Comparison of ENCODE assay signal across 9 mouse cellular contexts in the genomic region with DNA sequence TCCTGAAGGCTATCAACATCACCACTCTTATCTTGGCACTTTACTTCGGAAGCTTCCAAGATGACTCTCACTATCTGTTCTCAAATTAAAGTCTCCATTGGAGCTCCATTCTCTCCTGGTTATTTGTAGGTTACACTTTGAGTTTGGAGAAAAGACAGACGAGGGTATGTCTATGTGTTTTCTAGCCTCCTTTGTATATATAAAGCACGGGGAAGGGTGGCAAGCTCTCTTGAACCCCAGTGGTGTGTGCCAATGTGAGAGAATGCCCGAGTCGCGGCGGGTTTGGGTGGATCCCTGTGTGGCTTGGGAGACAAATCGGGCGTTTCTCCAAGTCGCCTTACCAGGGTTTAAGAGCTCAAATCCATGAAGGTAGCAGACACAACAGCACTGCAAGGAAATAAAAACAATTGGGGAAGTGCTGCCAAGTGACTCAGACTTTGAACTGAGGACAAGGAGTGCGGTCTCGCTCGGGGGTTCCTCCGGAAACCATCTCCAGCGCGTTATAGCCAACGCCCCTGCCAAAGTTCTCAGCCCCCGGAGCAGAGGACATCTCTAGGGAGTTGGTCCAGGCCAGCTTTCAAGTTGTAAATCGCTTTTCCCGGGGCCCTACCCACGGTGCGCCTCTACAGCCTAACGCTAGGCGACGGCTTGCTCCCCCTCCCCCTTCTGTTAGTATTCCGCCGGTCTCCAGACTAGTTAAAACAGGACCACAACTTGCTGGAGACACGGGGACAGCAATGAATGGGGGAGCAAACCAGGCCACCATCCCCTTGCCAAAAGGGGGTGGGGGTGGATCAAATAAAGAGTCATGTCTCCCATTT. TPM values are rescaled to one million over a fixed set of nuclear protein-coding genes. Genes with fewer than 3 reads are reported as not detected.
DNase-seq lines count a peak whose midpoint lies in the region; ATAC-seq lines count a peak whose summit lies in the region.
"Had no signal": no experiment of that assay in that cellular context is flagged by ENCODE, and none has a peak within 500 bp of the region (broad histone marks: within the 10 kb centered on the region; RNA-seq: fewer than 3 reads in every experiment).

No protein-coding gene starts in this region.

- no peaks in the 10 kb centered on the region for H3K9me3 ChIP-seq in embryonic facial prominence, embryonic 10.5 days
- H3K9me3 ChIP-seq in intestine, embryonic 16.5 days (ENCODE audit: control insufficient read depth, low read length) = no peaks in the 10 kb centered on the region
- H3K9me3 ChIP-seq in limb, embryonic 11.5 days (ENCODE audit: control insufficient read depth, low read length) = no peaks in the 10 kb centered on the region
- H3K9me3 ChIP-seq in midbrain, embryonic 12.5 days = no peaks in the 10 kb centered on the region
- H3K9me3 ChIP-seq in stomach, embryonic 16.5 days (replicated peaks; ENCODE audit: control insufficient read depth, low read length) = no peaks in the 10 kb centered on the region

- ATAC-seq in intestine, embryonic 16.5 days = peak; percentile 23; the same call in 1 of the 2 replicates
- ATAC-seq in limb, embryonic 11.5 days (ENCODE audit: insufficient number of reproducible peaks, low FRiP score, low TSS enrichment, low read depth) = no peak
- ATAC-seq in midbrain, embryonic 12.5 days (ENCODE audit: low FRiP score, low read depth) = peak; percentile 17
- no peak for ATAC-seq in stomach, embryonic 16.5 days (ENCODE audit: insufficient read depth, low FRiP score)

- peaks cover 60% of the 10 kb centered on the region for H3K4me1 ChIP-seq in embryonic facial prominence, embryonic 10.5 days
- H3K4me1 ChIP-seq in intestine, embryonic 16.5 days (ENCODE audit: control insufficient read depth, insufficient read depth, low read length) = peaks cover 13% of the 10 kb centered on the region
- peaks cover 27% of the 10 kb centered on the region for H3K4me1 ChIP-seq in limb, embryonic 11.5 days (ENCODE audit: control insufficient read depth, insufficient read depth, low read length)
- H3K4me1 ChIP-seq in midbrain, embryonic 12.5 days = peaks cover 39% of the 10 kb centered on the region
- peaks cover 8% of the 10 kb centered on the region; the same call in 1 of the 2 replicates for H3K4me1 ChIP-seq in stomach, embryonic 16.5 days (ENCODE audit: control insufficient read depth, insufficient read depth, low read length)

- peak overlapping the region; percentile 95 for H3K27ac ChIP-seq in embryonic facial prominence, embryonic 10.5 days (replicated peaks)
- H3K27ac ChIP-seq in intestine, embryonic 16.5 days (ENCODE audit: low read length) = no peak overlapping the region
- no peak overlapping the region for H3K27ac ChIP-seq in limb, embryonic 11.5 days (replicated peaks; ENCODE audit: low read depth, low read length)
- no peak overlapping the region for H3K27ac ChIP-seq in midbrain, embryonic 12.5 days (replicated peaks)
- H3K27ac ChIP-seq in stomach, embryonic 16.5 days (ENCODE audit: low read length) = peak overlapping the region; percentile 51

- peak overlapping the region; percentile 85 for H3K4me3 ChIP-seq in embryonic facial prominence, embryonic 10.5 days
- peak overlapping the region; percentile 62 for H3K4me3 ChIP-seq in intestine, embryonic 16.5 days (ENCODE audit: low read length)
- H3K4me3 ChIP-seq in limb, embryonic 11.5 days (ENCODE audit: low read depth, low read length) = peak overlapping the region; percentile 71
- peak overlapping the region; percentile 75 for H3K4me3 ChIP-seq in midbrain, embryonic 12.5 days
- peak overlapping the region; percentile 87 for H3K4me3 ChIP-seq in stomach, embryonic 16.5 days (replicated peaks; ENCODE audit: low read length)
- H3K4me3 ChIP-seq: erythroblast, embryonic 14.5 days had no signal

- peak overlapping the region; percentile 85 for H3K4me2 ChIP-seq in intestine, embryonic 16.5 days (ENCODE audit: low read depth, low read length)
- peak overlapping the region; percentile 82 for H3K4me2 ChIP-seq in limb, embryonic 11.5 days (ENCODE audit: low read depth, severe bottlenecking)
- peak overlapping the region; percentile 84 for H3K4me2 ChIP-seq in midbrain, embryonic 12.5 days (replicated peaks)
- peak overlapping the region; percentile 81 for H3K4me2 ChIP-seq in stomach, embryonic 16.5 days (ENCODE audit: low read depth, low read length)

- no peaks in the 10 kb centered on the region for H3K36me3 ChIP-seq in embryonic facial prominence, embryonic 10.5 days (replicated peaks)
- H3K36me3 ChIP-seq in intestine, embryonic 16.5 days (ENCODE audit: control insufficient read depth, insufficient read depth, low read length) = no peaks in the 10 kb centered on the region
- no peaks in the 10 kb centered on the region for H3K36me3 ChIP-seq in limb, embryonic 11.5 days (ENCODE audit: control insufficient read depth, insufficient read depth, low read length)
- no peaks in the 10 kb centered on the region for H3K36me3 ChIP-seq in midbrain, embryonic 12.5 days
- H3K36me3 ChIP-seq in stomach, embryonic 16.5 days (ENCODE audit: control insufficient read depth, insufficient read depth, low read length) = no peaks in the 10 kb centered on the region

- peak overlapping the region; percentile 60 for H3K9ac ChIP-seq in intestine, embryonic 16.5 days (ENCODE audit: low read depth, low read length)
- H3K9ac ChIP-seq in limb, embryonic 11.5 days (ENCODE audit: low read length) = peak overlapping the region; percentile 43
- 0 out of 2 replicates have a peak overlapping the region, but pooled peaks have one; percentile 75 for H3K9ac ChIP-seq in midbrain, embryonic 12.5 days (replicated peaks)
- H3K9ac ChIP-seq in stomach, embryonic 16.5 days (ENCODE audit: low read length) = peak overlapping the region; percentile 70

- peak; percentile 51 for DNase-seq in adrenal gland, adult 2 months
- peak; percentile 65 for DNase-seq in embryonic facial prominence, embryonic 10.5 days (ENCODE audit: low spot score)
- DNase-seq in heart, adult 11 months = peak; percentile 97
- peak; percentile 71 for DNase-seq in limb, embryonic 11.5 days (ENCODE audit: low spot score)
- DNase-seq in spleen, adult 18-20 months = no peak

- H3K27me3 ChIP-seq in embryonic facial prominence, embryonic 10.5 days (replicated peaks; ENCODE audit: low read depth, poor library complexity, severe bottlenecking) = peaks cover 36% of the 10 kb centered on the region
- peaks cover 18% of the 10 kb centered on the region for H3K27me3 ChIP-seq in intestine, embryonic 16.5 days (replicated peaks; ENCODE audit: control insufficient read depth, insufficient read depth, low read length)
- H3K27me3 ChIP-seq in limb, embryonic 11.5 days (ENCODE audit: control insufficient read depth, insufficient read depth, low read length) = peaks cover 12% of the 10 kb centered on the region
- H3K27me3 ChIP-seq in midbrain, embryonic 12.5 days = peaks cover 34% of the 10 kb centered on the region
- peaks cover 4% of the 10 kb centered on the region; the same call in 1 of the 2 replicates for H3K27me3 ChIP-seq in stomach, embryonic 16.5 days (ENCODE audit: control insufficient read depth, insufficient read depth, low read length)

- WGBS in embryonic facial prominence, embryonic 10.5 days = under 1% methylated on average over 28 of the region's 28 CpGs
- whole genome bisulfite sequencing in intestine, embryonic 16.5 days = 3% methylated on average over 28 of the region's 28 CpGs
- WGBS in limb, embryonic 11.5 days = under 1% methylated on average over 28 of the region's 28 CpGs
- WGBS in midbrain, embryonic 12.5 days = under 1% methylated on average over 28 of the region's 28 CpGs
- WGBS in stomach, embryonic 16.5 days = 2% methylated on average over 28 of the region's 28 CpGs

RNA-seq across cellular contexts. Expression of gene Flrt2, which starts 1.8 kb away (rescaled TPM):
- 10 to 100 TPM; 10.4 to 11.5 TPM for total RNA-seq in adrenal gland, adult 2 months (2021)
- 2.2 and 2.8 TPM in 2 replicates for polyA plus RNA-seq in adrenal gland, adult 2 months (2012; rRNA removed)
- polyA plus RNA-seq in embryonic facial prominence, embryonic 10.5 days (2016; fragmentation: Nextera tagmentation; extraction: Ambion mirVana) = 28.5 and 35.2 TPM in 2 replicates
- 8.5 and 8.6 TPM in 2 replicates for polyA plus RNA-seq in intestine, embryonic 16.5 days (2015; fragmentation: Nextera tagmentation; extraction: Ambion mirVana)
- polyA plus RNA-seq in limb, embryonic 11.5 days (2014; fragmentation: Nextera tagmentation; extraction: Ambion mirVana) = 19.9 and 22.8 TPM in 2 replicates
- polyA plus RNA-seq in midbrain, embryonic 12.5 days (2016; fragmentation: Nextera tagmentation; extraction: Ambion mirVana) = 28.9 and 31.6 TPM in 2 replicates
- polyA plus RNA-seq in stomach, embryonic 16.5 days (2015; fragmentation: Nextera tagmentation; extraction: Ambion mirVana) = 16.7 and 19.9 TPM in 2 replicates

Comparison
In these comparisons a context has a peak if more than half of its experiments do, and no peak if none do; other contexts are left out.
1. DNase-seq: peak in adrenal gland, adult 2 months (single experiment), embryonic facial prominence, embryonic 10.5 days (single experiment), heart, adult 11 months (single experiment) and limb, embryonic 11.5 days (single experiment); none in spleen, adult 18-20 months (0 of 2).
2. H3K27ac ChIP-seq: peak in embryonic facial prominence, embryonic 10.5 days (single experiment) and stomach, embryonic 16.5 days (single experiment); none in intestine, embryonic 16.5 days (single experiment), limb, embryonic 11.5 days (single experiment) and midbrain, embryonic 12.5 days (single experiment).
3. ATAC-seq: peak in intestine, embryonic 16.5 days (single experiment) and midbrain, embryonic 12.5 days (single experiment); none in limb, embryonic 11.5 days (single experiment) and stomach, embryonic 16.5 days (single experiment).
4. Peak in every context shown above with its lines, with median percentiles within 50 percentile points of each other: H3K4me3 ChIP-seq, H3K4me2 ChIP-seq and H3K9ac ChIP-seq.